Mouse (Mus musculus) heart, postnatal 25 days (tissue): ENCODE data around the gene Sema5a. TPM values are rescaled to one million over a fixed set of nuclear protein-coding genes. Genes with fewer than 3 reads are reported as not detected.
A peak's percentile ranks its signal among the peaks of the same experiment; 100 is the strongest.

Experiments used
- DNase-seq: peaks from one replicate; pipeline ENCODE4 v3.0.0; 2022; ENCODE audit warnings: low spot score
- intact Hi-C: fragments of 180-260 bp; cut with DNase I; formaldehyde crosslinking; loops from one replicate; pipeline ENCODE4 v1.15.1; 2025
- total RNA-seq, 2 experiments: library from RNA; stranded (reverse); gene quantifications; 2 replicates each; pipeline ENCODE4 v1.2.3; 2021

The Sema5a gene
- total RNA-seq, 2 experiments from 2014 or later: 8.6 to 9.6 TPM

- peak; percentile 62 for DNase-seq
- intact Hi-C loops: loop anchor here (1.0 to 10.0 kb wide), 6 partner anchors 176 to 571 kb away; no protein-coding TSS in a partner anchor
Observed at GRCm38 (mm10) chr15:32245837-32246670, 1.4 kb downstream of the Sema5a start.

GRCm38 (mm10) chr15:32247281-32247680 is 2.7 kb downstream of the Sema5a start:
- no peak for DNase-seq
- intact Hi-C loops: loop anchor here (2.0 to 10.0 kb wide), 4 partner anchors 175 to 572 kb away; no protein-coding TSS in a partner anchor

- DNase-seq: no peak
- intact Hi-C loops: no loop called here
Observed at GRCm38 (mm10) chr15:32254806-32255205, 10.2 kb downstream of the Sema5a start.

GRCm38 (mm10) chr15:32257340-32257739 is 12.7 kb downstream of the Sema5a start:
- DNase-seq: no peak
- intact Hi-C loops: no loop called here

GRCm38 (mm10) chr15:32257886-32258319 is 13.3 kb downstream of the Sema5a start:
- intact Hi-C loops: no loop called here
- DNase-seq: no peak

GRCm38 (mm10) chr15:32259362-32260096 is 14.9 kb downstream of the Sema5a start:
- no peak for DNase-seq
- intact Hi-C loops: no loop called here

GRCm38 (mm10) chr15:32260942-32261341 is 16.3 kb downstream of the Sema5a start:
- intact Hi-C loops: no loop called here
- no peak for DNase-seq

GRCm38 (mm10) chr15:32263651-32264050 is 19.0 kb downstream of the Sema5a start:
- intact Hi-C loops: no loop called here
- DNase-seq: no peak

- no peak for DNase-seq
- intact Hi-C loops: no loop called here
Observed at GRCm38 (mm10) chr15:32264822-32265377, 20.3 kb downstream of the Sema5a start.

GRCm38 (mm10) chr15:32265378-32265934 is 20.8 kb downstream of the Sema5a start:
- intact Hi-C loops: no loop called here
- DNase-seq: no peak

GRCm38 (mm10) chr15:32266122-32266820 is 21.7 kb downstream of the Sema5a start:
- intact Hi-C loops: no loop called here
- no peak for DNase-seq

- no peak for DNase-seq
- intact Hi-C loops: no loop called here
Observed at GRCm38 (mm10) chr15:32270106-32270505, 25.5 kb downstream of the Sema5a start.

GRCm38 (mm10) chr15:32273925-32274324 is 29.3 kb downstream of the Sema5a start:
- intact Hi-C loops: no loop called here
- DNase-seq: no peak

- intact Hi-C loops: no loop called here
Observed at GRCm38 (mm10) chr15:32275020-32275419, 30.4 kb downstream of the Sema5a start.

GRCm38 (mm10) chr15:32278600-32278999 is 34.0 kb downstream of the Sema5a start:
- no peak for DNase-seq
- intact Hi-C loops: no loop called here

More at GRCm38 (mm10) chr15:32275020-32275419, 30.4 kb downstream of the Sema5a start:
- DNase-seq: no peak

- no peak for DNase-seq
- intact Hi-C loops: no loop called here
Observed at GRCm38 (mm10) chr15:32281374-32281773, 36.8 kb downstream of the Sema5a start.

- no peak for DNase-seq
- intact Hi-C loops: no loop called here
Observed at GRCm38 (mm10) chr15:32284688-32285087, 40.1 kb downstream of the Sema5a start.

- intact Hi-C loops: no loop called here
- DNase-seq: peak; percentile 26
Observed at GRCm38 (mm10) chr15:32286296-32286695, 41.7 kb downstream of the Sema5a start.

GRCm38 (mm10) chr15:32288480-32288879 is 43.9 kb downstream of the Sema5a start:
- no peak for DNase-seq
- intact Hi-C loops: no loop called here

GRCm38 (mm10) chr15:32291000-32291399 is 46.4 kb downstream of the Sema5a start:
- no peak for DNase-seq
- intact Hi-C loops: no loop called here
